Mouse (Mus musculus) hindbrain, embryonic 14.5 days (tissue): Measurements from ENCODE around the gene Socs3. TPM values are rescaled to one million over a fixed set of nuclear protein-coding genes. Genes with fewer than 3 reads are reported as not detected.

Experiments
- ATAC-seq: fragments of 200-750 bp; cut with Nextera tagmentation; 2 replicates; pipeline ENCODE4 v1.8.0; 2017; ENCODE audit warnings: moderate number of reproducible peaks, mild to moderate bottlenecking, moderate TSS enrichment, moderate library complexity; ENCODE audit not compliant: low FRiP score
- DNase-seq: peaks from one replicate; pipeline ENCODE4 v3.0.0-alpha.2; 2015; ENCODE audit warnings: low spot score
- H3K27ac ChIP-seq: fragments of 300-500 bp; sonication (generic); 2 replicates; pipeline ENCODE4 v1.5.1; 2014; ENCODE audit warnings: mild to moderate bottlenecking, moderate library complexity
- H3K27me3 ChIP-seq: fragments of 300-500 bp; sonication (generic); 2 replicates; pipeline ENCODE4 v1.6.1; 2014; ENCODE audit warnings: mild to moderate bottlenecking, low read length, mixed read lengths; ENCODE audit not compliant: control insufficient read depth, insufficient read depth
- H3K36me3 ChIP-seq: fragments of 300-500 bp; sonication (generic); replicated peaks from 2 replicates; pipeline ENCODE4 v1.6.1; 2014; ENCODE audit not compliant: control insufficient read depth, insufficient read depth
- H3K4me1 ChIP-seq: fragments of 300-500 bp; sonication (generic); replicated peaks from 2 replicates; pipeline ENCODE4 v1.6.1; 2014; ENCODE audit warnings: antibody characterized with exemption, low read length, mixed read lengths; ENCODE audit not compliant: control insufficient read depth, insufficient read depth
- H3K4me2 ChIP-seq: fragments of 300-500 bp; sonication (generic); replicated peaks from 2 replicates; pipeline ENCODE4 v1.6.1; 2014; ENCODE audit warnings: mild to moderate bottlenecking, moderate library complexity
- H3K4me3 ChIP-seq: fragments of 300-500 bp; sonication (generic); replicated peaks from 2 replicates; pipeline ENCODE4 v1.5.1; 2014; ENCODE audit warnings: mild to moderate bottlenecking, low read length
- H3K9ac ChIP-seq: fragments of 300-500 bp; sonication (generic); 2 replicates; pipeline ENCODE4 v1.6.1; 2014
- H3K9me3 ChIP-seq: fragments of 300-500 bp; sonication (generic); 2 replicates; pipeline ENCODE4 v1.6.1; 2016; ENCODE audit warnings: low read length; ENCODE audit not compliant: control insufficient read depth
- WGBS: fragments of 180-500 bp; shearing (Covaris S2); extraction: QIAGEN DNeasy Blood & Tissue Kit; methylation state at CpG from one replicate; pipeline ENCODE4 v1.1.7; 2014; 5-methylcytosine and 5-hydroxymethylcytosine counted together
- polyA plus RNA-seq: library from polyadenylated mRNA; unstranded; fragments of >200 nt; fragmentation: Nextera tagmentation; extraction: Ambion mirVana; gene quantifications from 2 replicates; pipeline ENCODE4 v1.2.1, GENCODE M21; 2014

The Socs3 gene
- polyA plus RNA-seq: 2.9 and 3.0 TPM in 2 replicates

DNA sequence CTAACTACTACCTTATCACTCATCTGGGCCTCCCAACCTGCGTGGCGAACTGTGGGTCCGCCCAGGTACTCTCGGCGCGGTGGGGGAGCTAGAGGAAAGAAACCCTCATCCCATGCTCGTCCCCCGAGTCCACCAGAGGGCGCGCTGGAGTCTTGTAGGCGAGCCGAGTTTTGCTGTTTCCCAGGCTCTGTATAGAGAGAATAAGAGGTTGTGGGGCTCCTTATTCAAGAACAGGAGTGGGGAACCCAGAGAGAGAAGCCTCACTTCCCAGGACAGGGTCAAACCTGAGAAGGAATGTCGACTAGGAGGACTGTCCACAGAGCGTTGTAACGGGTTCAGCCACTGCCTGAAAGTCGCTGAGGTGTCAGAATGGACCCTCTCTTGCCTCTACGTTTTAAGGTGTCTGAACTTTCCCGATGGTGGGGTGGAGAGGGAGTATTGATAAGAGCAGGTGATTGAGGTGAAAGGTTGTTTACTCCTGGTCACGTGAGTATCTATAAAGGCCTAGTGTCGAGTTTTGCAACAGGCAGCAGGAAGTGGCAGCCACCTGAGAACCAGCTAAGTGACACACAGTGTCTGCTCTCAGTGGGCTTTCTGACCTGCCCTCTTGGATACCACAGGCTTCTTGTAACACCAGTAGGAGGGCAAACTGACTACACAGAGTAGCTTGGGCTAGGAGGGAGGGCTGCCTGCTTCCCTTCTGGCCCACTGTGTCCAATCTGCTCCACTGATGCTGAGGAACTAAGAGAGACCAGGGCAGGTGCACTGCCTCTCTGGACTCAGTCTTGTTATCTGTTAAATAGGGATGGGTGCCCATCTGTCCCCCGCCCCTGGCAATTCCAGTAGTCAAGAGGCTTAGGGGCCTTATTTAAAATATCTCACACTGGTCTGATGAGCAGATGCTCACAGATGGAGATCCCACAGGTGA, at the start of gene Socs3:
Gene Socs3 (minus strand): TSS at position 103 of the 928 bp plus-strand sequence.
- H3K4me3 ChIP-seq: peak within 1 kb of the TSS; percentile 49
- H3K4me2 ChIP-seq: peak within 1 kb of the TSS; percentile 80
- peaks cover 33% of the 10 kb centered on the region for H3K4me1 ChIP-seq
- peak; percentile 17; the same call in 1 of the 2 replicates for ATAC-seq
- H3K27ac ChIP-seq: peak within 1 kb of the TSS; percentile 76
- peak; percentile 93 for DNase-seq
- H3K27me3 ChIP-seq: peaks cover 28% of the 10 kb centered on the region
- H3K36me3 ChIP-seq: no peaks in the 10 kb centered on the region
- 11% methylated on average over 21 of the region's 21 CpGs for WGBS
- peak within 1 kb of the TSS; percentile 68 for H3K9ac ChIP-seq
- no peaks in the 10 kb centered on the region for H3K9me3 ChIP-seq

DNA sequence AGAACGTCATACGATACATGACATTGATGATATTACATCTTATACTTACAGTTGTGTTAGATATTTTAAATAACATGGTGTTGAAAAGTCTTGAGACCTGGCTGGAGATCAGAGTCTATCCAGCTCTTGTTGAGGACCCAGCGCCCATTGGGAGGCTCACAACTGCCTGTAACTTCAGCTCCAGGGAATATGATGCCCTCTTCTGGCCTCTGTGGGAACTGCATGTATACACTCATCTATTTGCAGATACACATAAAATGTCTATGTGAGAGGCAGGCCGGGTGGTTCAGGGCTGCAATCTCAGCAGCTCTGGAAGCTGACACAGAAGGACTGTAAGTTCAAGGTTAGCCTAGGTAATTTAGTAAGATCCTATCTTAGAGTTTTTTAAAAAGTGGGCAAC, 48.5 kb upstream of the Socs3 start:
- 94% methylated on average over 4 of the region's 4 CpGs for WGBS
- Histone ChIP-seq H3K27ac (no peak overlapping the region), H3K4me3 (no peak overlapping the region), H3K27me3 (no peaks in the 10 kb centered on the region), H3K4me1 (no peaks in the 10 kb centered on the region), H3K4me2 (no peak overlapping the region), H3K36me3 (peaks cover 27% of the 10 kb centered on the region), H3K9ac (no peak overlapping the region), H3K9me3 (no peaks in the 10 kb centered on the region)
- DNase-seq (no peak), ATAC-seq (no peak)

GRCm38 (mm10) chr11:118015381-118016145, 45.7 kb upstream of the Socs3 start:
- H3K27ac ChIP-seq: no peak overlapping the region
- 94% methylated on average over 8 of the region's 8 CpGs for WGBS
- H3K27me3 ChIP-seq: no peaks in the 10 kb centered on the region
- H3K36me3 ChIP-seq: peaks cover 21% of the 10 kb centered on the region
- H3K4me2 ChIP-seq: no peak overlapping the region
- no peaks in the 10 kb centered on the region for H3K9me3 ChIP-seq
- ATAC-seq (no peak), DNase-seq (no peak)
- no peak overlapping the region for H3K4me3 ChIP-seq
- no peak overlapping the region for H3K9ac ChIP-seq
- no peaks in the 10 kb centered on the region for H3K4me1 ChIP-seq

DNA sequence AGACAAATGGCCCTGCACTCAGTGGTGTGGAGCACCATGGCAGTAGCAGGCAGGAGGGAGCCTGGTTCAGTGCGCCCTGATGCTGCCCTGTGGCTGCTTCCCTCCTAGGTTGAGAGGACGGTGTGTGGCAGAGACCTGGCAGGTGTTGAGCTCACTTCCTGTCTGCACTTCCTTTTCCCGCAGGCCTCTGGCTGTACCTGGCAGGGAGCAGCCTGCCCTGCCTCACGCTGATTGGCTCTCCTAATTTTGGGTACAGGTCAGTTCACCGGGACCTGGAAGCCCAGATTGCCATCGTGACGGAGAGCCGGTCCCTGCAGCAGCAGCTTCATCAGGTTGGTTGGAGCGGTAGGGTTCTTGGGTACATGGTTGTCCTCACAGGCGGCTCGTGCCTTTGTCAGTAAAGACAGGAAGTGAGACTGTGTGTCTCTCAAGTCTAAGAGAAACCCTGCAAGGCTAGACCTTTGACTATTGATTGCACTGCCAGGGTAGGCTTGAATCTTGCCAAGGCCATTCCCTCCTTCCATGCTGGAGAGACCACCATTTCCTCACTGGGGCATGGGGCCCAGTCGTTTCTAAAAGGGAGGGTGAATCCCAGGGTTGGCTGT, 44.6 kb upstream of the Socs3 start:
- peaks cover 5% of the 10 kb centered on the region; the same call in 1 of the 2 replicates for H3K4me1 ChIP-seq
- H3K27me3 ChIP-seq: no peaks in the 10 kb centered on the region
- H3K4me3 ChIP-seq: no peak overlapping the region
- WGBS: 86% methylated on average over 12 of the region's 12 CpGs
- H3K27ac ChIP-seq: no peak overlapping the region
- H3K4me2 ChIP-seq: no peak overlapping the region
- H3K9me3 ChIP-seq: no peaks in the 10 kb centered on the region
- H3K9ac ChIP-seq: no peak overlapping the region
- ATAC-seq (no peak), DNase-seq (no peak)
- H3K36me3 ChIP-seq: peaks cover 20% of the 10 kb centered on the region

GRCm38 (mm10) chr11:118013339-118013738, 43.5 kb upstream of the Socs3 start:
- no peak overlapping the region for H3K4me2 ChIP-seq
- peaks cover 14% of the 10 kb centered on the region for H3K36me3 ChIP-seq
- no peak overlapping the region for H3K27ac ChIP-seq
- ATAC-seq: no peak
- H3K9me3 ChIP-seq: no peaks in the 10 kb centered on the region
- no peak for DNase-seq
- WGBS: 73% methylated on average over 2 of the region's 2 CpGs
- H3K4me3 ChIP-seq: no peak overlapping the region
- no peak overlapping the region for H3K9ac ChIP-seq
- no peaks in the 10 kb centered on the region for H3K27me3 ChIP-seq
- peaks cover 12% of the 10 kb centered on the region for H3K4me1 ChIP-seq

DNA sequence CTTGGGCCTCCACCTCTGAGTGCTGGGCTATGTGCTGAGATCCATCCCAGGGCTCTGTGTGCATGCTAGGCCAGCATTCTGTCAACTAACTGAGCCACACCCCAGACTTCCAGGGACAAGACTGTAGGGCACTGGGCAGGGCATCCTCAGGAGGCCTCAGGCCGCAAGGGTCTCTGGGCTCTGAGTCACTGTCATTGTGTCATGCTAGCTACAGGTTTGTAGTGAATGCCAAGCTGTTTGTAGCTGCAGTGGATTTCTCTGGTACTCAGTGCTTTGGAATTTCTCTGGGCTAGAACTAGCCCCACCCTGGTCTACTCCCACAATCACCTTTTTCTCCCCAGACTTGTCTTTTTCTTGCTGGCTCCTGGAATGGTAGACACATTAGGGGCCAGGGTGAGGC, 42.7 kb upstream of the Socs3 start:
- H3K36me3 ChIP-seq: peaks cover 12% of the 10 kb centered on the region
- ATAC-seq (no peak), DNase-seq (no peak)
- H3K4me3 ChIP-seq: no peak overlapping the region
- H3K27me3 ChIP-seq: no peaks in the 10 kb centered on the region
- peaks cover 12% of the 10 kb centered on the region for H3K4me1 ChIP-seq
- no peak overlapping the region for H3K27ac ChIP-seq
- H3K4me2 ChIP-seq: no peak overlapping the region
- 78% methylated on average over 1 of the region's 1 CpGs for WGBS
- H3K9me3 ChIP-seq: no peaks in the 10 kb centered on the region
- H3K9ac ChIP-seq: no peak overlapping the region

DNA sequence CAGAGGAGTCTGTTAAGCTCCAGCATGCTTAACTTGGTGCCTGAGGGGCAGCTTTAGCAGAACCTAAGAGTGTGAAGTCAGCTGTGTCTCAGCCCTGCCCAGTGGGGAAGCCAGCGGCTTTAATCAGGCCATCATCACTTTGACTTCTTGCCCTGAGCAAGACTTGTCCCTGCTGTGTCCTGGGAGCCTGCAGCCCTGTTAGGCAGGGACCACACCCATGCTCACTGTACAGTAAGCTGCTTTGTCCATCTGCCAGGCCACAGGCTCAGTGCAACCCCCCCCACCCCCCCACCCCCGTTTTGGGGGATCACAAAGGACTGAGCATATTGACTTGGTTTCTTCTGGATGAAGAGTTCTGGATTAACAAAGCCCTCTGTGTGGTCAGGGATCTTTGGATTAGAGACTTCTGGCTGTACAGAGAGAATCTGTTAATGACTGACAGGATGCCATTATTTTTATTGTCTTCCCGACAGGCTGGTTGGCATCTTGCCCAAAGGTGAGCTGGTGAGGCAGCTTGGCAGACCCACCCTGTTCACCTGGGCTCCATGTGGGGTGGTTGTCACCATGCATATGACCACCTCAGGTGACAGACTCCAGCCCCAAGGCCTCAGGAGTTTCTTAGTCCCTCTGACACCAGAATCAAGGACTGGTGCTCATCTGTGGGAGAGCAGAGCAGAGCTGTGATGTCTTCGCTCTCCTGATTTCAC, 40.2 kb upstream of the Socs3 start:
- Histone ChIP-seq H3K4me3 (no peak overlapping the region), H3K36me3 (peaks cover 28% of the 10 kb centered on the region), H3K27me3 (no peaks in the 10 kb centered on the region), H3K27ac (no peak overlapping the region), H3K9me3 (no peaks in the 10 kb centered on the region), H3K4me1 (peaks cover 12% of the 10 kb centered on the region), H3K4me2 (no peak overlapping the region), H3K9ac (no peak overlapping the region)
- no peak for DNase-seq
- 49% methylated on average over 4 of the region's 4 CpGs for WGBS
- ATAC-seq: no peak

DNA sequence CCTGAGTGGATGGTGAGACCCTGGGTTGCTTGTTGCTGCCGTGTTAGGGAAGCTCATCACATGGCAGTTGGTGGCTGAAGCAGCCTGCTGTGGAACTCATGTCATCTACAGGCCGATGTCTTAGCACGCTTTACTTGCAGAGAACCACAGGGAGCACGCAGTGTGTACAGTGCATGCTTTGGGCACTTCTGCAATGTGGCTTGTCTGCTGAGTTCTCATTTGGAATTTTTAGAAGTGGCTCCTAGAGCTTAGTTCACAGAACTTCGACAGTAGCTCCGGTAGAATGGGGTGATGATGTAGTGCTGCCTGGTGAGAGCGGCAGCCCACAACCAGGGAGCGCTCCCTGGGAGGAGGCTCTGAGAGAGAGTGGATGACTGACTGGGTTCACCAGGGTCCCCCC, 39.0 kb upstream of the Socs3 start:
- H3K9me3 ChIP-seq: no peaks in the 10 kb centered on the region
- DNase-seq (no peak), ATAC-seq (no peak)
- 83% methylated on average over 8 of the region's 8 CpGs for WGBS
- no peaks in the 10 kb centered on the region for H3K27me3 ChIP-seq
- peaks cover 40% of the 10 kb centered on the region for H3K36me3 ChIP-seq
- no peak overlapping the region for H3K27ac ChIP-seq
- H3K9ac ChIP-seq: no peak overlapping the region
- no peak overlapping the region for H3K4me3 ChIP-seq
- H3K4me2 ChIP-seq: no peak overlapping the region
- H3K4me1 ChIP-seq: peaks cover 12% of the 10 kb centered on the region
